Mouse (Mus musculus): ENCODE results near the gene Olfr544. TPM values are rescaled to one million over a fixed set of nuclear protein-coding genes. Genes with fewer than 3 reads are reported as not detected.
"Not testable (repeated sequence)": the region's sequence is repeated elsewhere in the genome, so short reads cannot be mapped to it uniquely, and the experiment has no call there.

Olfr544 gene
- not detected in 2 replicates for polyA plus RNA-seq (2012; rRNA removed)

- DNase-seq (ENCODE audit: low read depth) = peak; percentile 83
Observed at GRCm38 (mm10) chr7:102488161-102488560, at the start of gene Olfr544. Gene Olfr544, minus strand, starts transcription at chr7:102488313.

- no peak for DNase-seq (ENCODE audit: low read depth)
Observed at GRCm38 (mm10) chr7:102534449-102534848, 46.3 kb upstream of the Olfr544 start, which contains the start of gene Olfr547. Gene Olfr547, plus strand, starts transcription at chr7:102534749.

DNA sequence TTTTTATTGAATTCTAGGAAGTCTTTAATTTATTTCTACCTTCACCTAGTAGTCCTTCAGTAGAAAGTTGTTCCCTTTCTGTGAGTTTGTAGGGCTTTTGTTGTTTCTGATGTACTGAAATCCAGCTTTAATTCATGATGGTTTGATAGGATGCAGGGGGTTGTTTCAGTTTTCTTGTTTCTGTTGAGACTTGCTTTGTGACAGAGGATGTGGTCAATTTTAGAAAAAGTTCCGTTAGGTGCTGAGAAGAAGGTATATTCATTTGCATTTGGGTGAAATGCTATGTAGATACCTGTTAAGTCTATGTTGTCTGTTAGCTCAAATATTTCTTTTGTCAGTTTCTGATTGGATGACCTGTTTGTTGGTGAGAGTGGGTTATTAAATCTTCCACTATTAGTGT lies 40.9 kb upstream of the Olfr544 start:
- no peak for DNase-seq (ENCODE audit: low read depth)

DNA sequence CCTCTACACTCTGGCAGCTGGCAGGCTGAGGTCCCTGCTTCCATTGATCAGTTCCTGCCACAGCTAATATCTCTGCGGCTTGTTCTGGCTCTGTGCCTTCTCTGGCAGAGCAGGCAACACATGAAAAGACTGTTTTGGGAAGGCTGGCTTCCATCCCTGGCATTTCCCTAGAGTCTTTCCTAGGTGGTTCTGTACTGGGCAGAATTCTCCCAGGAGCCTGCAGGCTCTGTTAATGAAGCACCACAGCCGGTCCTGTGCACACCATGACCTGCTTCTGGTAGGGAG lies 28.9 kb upstream of the Olfr544 start:
- DNase-seq (ENCODE audit: low read depth) = no peak

GRCm38 (mm10) chr7:102516261-102517050 lies 28.3 kb upstream of the Olfr544 start:
- no peak for DNase-seq (ENCODE audit: low read depth)

GRCm38 (mm10) chr7:102514144-102514543 lies 26.0 kb upstream of the Olfr544 start:
- DNase-seq (ENCODE audit: low read depth) = no peak

GRCm38 (mm10) chr7:102512814-102513435 lies 24.8 kb upstream of the Olfr544 start:
- DNase-seq (ENCODE audit: low read depth) = no peak

GRCm38 (mm10) chr7:102511927-102512326 lies 23.8 kb upstream of the Olfr544 start:
- DNase-seq (ENCODE audit: low read depth) = no peak

DNA sequence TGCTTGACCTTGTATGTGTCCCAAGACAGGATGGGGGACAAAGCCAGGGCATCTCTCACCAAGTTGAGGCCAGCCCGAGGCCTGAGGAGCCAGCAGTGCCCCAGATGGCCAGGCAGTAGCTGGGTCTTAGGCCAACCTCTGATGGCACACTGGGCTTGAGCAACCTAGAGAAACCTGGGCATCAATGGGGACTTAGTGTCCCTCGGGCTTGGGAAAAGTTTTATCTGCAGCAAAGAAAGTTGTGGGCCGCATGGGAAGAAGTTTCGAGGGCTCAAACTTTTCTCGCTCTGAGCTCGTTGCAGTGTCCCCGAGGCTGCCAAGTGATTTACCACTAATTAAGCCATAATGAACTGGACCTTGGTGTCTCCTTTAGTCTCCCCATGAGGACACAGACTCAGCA lies 21.6 kb upstream of the Olfr544 start:
- DNase-seq (ENCODE audit: low read depth) = no peak

DNA sequence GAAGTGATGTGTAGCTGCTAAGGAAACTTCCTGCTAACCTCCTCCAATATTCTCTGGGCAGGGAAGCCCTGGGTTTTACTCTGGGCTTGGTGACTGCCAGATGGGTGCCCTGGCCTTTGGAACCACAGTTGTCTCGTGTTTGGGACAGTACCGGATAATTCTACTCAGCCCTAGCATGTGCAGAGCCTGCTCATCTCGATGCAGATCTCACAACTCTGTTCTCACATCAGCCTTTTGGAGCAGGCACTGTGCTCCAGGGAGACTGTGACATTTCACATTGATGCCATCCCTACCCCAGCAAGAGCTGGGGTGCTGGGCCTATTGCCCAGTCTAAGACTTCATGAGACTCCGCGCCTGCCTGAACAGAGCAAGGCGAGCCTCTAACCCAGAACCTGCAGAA lies 20.6 kb upstream of the Olfr544 start:
- DNase-seq (ENCODE audit: low read depth) = no peak

GRCm38 (mm10) chr7:102508066-102508465 lies 20.0 kb upstream of the Olfr544 start:
- DNase-seq (ENCODE audit: low read depth) = no peak

- no peak for DNase-seq (ENCODE audit: low read depth)
Observed at GRCm38 (mm10) chr7:102506848-102507247, 18.7 kb upstream of the Olfr544 start.

DNA sequence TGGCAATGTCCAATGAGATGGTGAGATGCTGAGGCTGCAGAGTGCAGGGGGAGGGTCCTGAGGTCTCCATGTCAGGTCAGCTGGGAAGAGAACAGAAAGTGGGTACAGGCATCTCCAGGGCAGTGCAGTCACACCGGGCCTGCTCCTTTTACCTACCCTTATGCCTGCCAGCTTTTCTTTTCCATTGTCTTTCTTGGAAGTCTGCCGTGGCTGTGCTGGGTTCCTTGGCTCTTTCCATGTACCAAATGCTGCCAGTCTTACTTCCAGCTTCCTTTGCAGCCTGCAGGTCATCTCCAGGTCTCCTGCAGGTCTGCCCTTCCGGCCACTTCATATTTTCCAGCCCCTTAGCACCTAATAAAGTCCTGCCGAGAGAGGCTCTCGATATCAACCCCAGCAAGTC lies 13.9 kb upstream of the Olfr544 start:
- DNase-seq (ENCODE audit: low read depth) = no peak

GRCm38 (mm10) chr7:102499473-102499872 lies 11.4 kb upstream of the Olfr544 start, which contains the start of gene Olfr545:
Gene Olfr545, minus strand, starts transcription at chr7:102499573.
- no peak for DNase-seq (ENCODE audit: low read depth)

DNA sequence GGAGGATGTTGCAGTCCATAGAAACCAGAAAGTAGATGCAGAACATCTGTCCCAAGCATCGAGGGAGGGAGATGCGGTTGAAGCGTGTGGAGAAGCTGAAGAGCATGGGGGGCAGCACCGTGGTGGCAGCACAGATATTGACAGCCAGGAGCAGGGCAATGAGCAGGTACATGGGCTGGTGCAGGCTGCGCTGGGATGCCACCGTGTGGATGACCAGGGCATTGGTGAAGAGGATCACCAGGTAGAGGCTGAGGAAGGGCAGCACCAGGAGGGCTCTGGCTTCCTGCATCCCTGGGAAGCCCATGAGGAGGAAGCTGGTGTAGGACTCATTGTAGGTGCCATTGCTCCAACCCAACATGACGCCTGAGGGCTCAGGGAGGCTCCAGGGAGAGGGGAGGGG lies 6.3 kb upstream of the Olfr544 start:
- DNase-seq (ENCODE audit: low read depth) = not testable (repeated sequence)

DNA sequence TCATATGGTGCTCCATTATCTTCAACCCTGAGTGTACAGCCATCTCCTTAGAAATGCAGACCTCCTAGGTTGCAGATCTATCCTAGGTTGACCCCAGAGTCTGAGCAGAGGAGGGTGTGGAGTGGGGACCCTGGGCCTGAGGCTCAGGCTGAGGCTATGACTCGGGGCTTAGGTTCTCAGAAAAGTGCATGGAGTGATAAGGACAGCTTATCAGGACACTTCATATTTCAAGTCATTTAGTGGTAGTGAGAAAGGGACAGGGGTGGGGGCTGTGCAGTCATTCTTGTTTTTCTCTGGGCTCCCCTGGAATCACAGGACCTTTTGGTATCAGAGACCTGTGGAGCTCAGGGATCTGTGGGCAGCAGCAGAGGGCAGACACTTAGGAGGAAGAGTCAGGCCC lies 2.0 kb downstream of the Olfr544 start:
- no peak for DNase-seq (ENCODE audit: low read depth)

DNA sequence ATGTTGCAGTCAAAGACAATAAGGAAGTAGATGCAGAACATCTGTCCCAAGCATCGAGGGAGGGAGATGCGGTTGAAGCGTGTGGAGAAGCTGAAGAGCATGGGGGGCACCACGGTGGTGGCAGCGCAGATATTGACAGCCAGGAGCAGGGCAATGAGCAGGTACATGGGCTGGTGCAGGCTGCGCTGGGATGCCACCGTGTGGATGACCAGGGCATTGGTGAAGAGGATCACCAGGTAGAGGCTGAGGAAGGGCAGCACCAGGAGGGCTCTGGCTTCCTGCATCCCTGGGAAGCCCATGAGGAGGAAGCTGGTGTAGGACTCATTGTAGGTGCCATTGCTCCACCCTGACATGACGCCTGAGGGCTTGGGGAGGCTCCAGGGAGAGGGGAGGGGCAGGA lies 3.3 kb downstream of the Olfr544 start:
- not testable (repeated sequence) for DNase-seq (ENCODE audit: low read depth)

GRCm38 (mm10) chr7:102483665-102484064 lies 4.4 kb downstream of the Olfr544 start:
- DNase-seq (ENCODE audit: low read depth) = no peak

- no peak for DNase-seq (ENCODE audit: low read depth)
Observed at GRCm38 (mm10) chr7:102481579-102481978, 6.5 kb downstream of the Olfr544 start, which contains the start of gene Olfr543. Gene Olfr543, minus strand, starts transcription at chr7:102481679.

DNA sequence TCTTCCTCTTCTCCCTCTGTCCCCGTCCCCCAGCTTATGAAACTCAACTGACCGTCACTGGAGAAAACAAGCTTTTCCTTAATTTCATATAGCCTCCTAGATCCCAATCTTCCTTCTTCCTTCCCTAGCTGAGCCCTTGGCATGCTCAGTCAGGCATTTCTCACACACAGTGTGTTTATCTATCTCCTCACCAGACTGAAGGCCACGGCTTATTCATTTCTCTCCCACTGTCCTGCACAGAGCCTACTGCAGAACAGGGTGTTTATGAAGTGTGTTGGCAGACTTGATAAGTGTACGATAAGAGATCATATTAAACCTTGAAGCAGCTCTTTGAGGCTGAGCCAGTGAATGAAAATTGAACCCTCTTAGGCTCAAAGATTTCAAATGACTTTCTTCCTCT lies 7.3 kb downstream of the Olfr544 start:
- no peak for DNase-seq (ENCODE audit: low read depth)

GRCm38 (mm10) chr7:102479368-102480078 lies 8.6 kb downstream of the Olfr544 start:
- peak; percentile 58 for DNase-seq (ENCODE audit: low read depth)

DNA sequence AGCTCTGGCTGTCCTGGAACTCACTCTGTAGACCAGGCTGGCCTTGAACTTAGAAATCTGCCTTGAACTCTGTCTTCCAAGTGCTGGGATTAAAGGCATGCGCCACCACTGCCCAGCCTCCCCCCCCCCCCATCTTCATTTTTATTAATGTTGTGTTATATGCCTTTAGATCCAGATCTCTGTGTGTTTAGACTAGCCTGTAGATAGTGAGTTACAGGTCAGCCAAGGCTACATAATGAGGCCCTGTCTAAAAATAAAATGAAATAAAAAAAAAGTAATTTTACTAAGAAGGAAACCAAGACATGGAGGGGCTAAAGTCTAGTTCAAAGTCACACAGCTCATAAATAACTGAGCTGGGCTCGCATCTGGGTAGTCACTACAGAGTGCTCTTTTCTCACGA lies 9.2 kb downstream of the Olfr544 start:
- no peak for DNase-seq (ENCODE audit: low read depth)

GRCm38 (mm10) chr7:102478425-102478824 lies 9.7 kb downstream of the Olfr544 start:
- no peak for DNase-seq (ENCODE audit: low read depth)
